Mouse (Mus musculus): ENCODE measurements around the gene Ebpl.

Ebpl gene

DNA sequence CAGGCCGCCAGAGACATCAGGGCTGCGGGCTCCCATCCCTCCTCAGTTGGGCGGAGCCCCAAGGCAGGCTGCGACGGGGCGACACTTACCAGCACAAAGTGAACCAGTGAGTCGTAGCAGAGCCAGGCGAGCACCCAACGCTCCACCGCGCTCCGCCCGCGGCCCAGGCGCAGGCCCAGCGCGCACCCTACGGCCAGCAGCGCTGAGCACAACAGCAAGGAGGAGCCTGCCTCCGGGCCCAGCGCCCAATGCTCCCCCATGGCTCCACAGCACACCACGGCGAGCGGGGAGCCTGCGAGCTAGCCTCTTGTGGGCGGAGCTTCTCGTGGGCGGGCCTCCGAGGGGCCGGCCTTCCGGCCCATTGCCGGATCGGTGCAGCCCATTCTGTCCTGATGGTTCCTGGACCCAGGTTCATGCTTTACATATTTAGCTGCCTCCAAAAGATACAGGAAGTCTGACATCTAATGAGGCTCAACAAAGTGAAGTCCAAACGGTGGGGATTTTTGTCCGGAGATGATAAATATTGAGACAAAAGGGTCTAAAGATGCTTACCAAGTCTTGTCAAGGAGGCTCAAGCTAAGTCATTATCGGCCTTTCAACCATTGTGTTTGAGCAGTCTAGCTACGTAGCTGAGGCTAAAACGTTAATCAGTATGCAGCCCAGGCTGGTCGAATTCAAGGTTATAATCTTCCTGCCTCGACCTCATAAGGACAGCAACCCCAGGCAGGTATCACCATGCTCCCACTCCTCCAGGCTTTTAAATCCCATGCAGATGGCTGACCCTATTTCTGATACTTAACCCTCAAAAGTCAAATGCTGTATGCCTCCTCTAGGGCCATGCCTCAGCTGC, at the start of gene Ebpl:
Gene Ebpl (minus strand): TSS at position 309 of the 850 bp plus-strand sequence.
- peak; percentile 89 to 92 for DNase-seq (ENCODE audit: low spot score in 2 of 2)

GRCm38 (mm10) chr14:61410020-61410419, 49.8 kb upstream of the Ebpl start:
- no peak for DNase-seq (ENCODE audit: low spot score in 2 of 2)

GRCm38 (mm10) chr14:61407055-61407454, 46.8 kb upstream of the Ebpl start:
- DNase-seq (ENCODE audit: low spot score in 2 of 2), result no peak

- DNase-seq (ENCODE audit: low spot score in 2 of 2), result no peak
Observed at GRCm38 (mm10) chr14:61405761-61406160, 45.5 kb upstream of the Ebpl start.

GRCm38 (mm10) chr14:61404941-61405340, 44.7 kb upstream of the Ebpl start:
- no peak for DNase-seq (ENCODE audit: low spot score in 2 of 2)

DNA sequence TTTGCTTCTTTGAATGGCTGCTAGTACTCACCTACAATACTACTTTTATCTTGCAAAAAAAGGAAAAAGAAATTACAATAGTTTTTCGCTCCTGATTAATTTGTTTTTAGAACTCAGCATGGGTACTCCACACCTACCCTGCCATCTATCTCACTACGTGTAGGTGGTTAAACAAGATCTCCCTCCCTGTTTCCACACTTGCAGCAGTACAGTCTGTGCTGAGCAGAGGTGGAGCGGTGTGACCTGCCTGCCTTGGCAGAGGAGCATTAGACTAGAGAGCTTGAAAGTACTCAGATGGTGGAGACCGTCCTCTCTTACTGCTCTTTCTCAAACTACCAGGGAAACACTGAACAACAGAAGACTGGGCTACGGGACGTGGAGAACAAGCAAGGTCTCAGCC, 34.5 kb upstream of the Ebpl start:
- no peak for DNase-seq (ENCODE audit: low spot score in 2 of 2)

GRCm38 (mm10) chr14:61390586-61390985, 30.3 kb upstream of the Ebpl start:
- no peak for DNase-seq (ENCODE audit: low spot score in 2 of 2)

GRCm38 (mm10) chr14:61367290-61367689, 7.1 kb upstream of the Ebpl start:
- no peak for DNase-seq (ENCODE audit: low spot score in 2 of 2)

DNA sequence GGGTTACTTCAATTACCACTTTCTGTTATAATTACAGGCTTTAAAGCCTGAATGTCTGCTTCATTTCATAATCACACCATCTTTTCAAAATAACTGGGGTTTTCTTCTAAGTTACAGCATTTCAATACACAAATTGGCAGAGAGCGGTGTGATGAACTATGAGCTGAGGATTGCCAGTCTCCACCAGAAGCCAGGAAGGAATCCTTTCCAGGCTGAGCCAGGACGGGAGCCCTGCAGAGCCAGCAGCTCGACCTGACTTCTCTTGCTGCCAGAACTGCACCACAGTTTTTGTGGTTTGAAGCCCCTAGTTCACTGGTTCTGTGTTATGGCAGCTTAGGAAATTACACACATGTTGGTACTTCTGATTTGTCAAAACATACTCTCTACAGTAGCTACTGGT, 4.4 kb upstream of the Ebpl start:
- DNase-seq (ENCODE audit: low spot score in 2 of 2), result no peak

GRCm38 (mm10) chr14:61363734-61364133, 3.5 kb upstream of the Ebpl start:
- DNase-seq (ENCODE audit: low spot score in 2 of 2), result no peak

DNA sequence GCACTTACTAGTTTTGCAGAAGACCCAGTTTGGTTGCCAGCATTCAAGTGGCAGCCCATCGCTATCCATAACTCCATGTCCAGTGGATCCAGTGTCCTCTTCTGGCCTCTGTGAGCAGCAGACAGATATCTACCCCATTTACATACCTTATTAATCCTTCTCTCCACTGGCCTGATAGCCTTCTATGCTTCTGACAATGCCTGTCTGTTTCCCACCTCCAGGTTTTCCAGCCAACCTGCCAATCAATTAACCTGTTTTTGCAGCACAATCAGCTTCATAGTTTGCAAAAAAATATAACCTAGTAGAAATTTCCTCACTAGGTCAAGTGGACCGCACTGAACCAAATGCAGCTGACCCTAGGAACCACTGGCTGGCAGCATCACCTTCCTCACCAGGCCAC, 2.0 kb upstream of the Ebpl start:
- DNase-seq (ENCODE audit: low spot score in 2 of 2), result no peak

DNA sequence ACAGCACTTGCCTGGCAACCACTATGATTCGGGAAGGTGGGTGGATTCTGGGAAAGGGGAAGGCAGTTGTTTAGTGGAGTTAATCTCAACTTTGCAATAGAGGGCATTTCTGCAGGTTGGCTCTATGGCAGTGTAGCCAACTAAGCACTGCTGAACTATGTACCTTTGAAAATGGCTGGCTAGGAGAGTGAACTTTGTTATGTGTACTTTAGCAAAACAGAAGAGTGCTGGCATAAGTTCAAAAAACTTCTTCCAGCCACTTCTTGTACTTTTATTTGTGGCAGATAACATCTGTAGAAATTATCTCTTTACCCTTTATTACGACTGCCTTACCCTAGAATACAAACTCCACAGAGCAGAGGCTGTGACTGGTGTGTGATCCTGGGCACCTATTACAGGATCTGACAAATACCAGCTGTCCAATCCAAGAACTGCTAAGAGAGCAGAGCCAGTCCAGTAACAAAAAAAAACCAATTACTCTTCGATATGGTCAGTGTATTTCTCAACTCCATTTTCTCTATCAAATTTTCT, 807 bp upstream of the Ebpl start:
- DNase-seq (ENCODE audit: low spot score in 2 of 2), result no peak

DNA sequence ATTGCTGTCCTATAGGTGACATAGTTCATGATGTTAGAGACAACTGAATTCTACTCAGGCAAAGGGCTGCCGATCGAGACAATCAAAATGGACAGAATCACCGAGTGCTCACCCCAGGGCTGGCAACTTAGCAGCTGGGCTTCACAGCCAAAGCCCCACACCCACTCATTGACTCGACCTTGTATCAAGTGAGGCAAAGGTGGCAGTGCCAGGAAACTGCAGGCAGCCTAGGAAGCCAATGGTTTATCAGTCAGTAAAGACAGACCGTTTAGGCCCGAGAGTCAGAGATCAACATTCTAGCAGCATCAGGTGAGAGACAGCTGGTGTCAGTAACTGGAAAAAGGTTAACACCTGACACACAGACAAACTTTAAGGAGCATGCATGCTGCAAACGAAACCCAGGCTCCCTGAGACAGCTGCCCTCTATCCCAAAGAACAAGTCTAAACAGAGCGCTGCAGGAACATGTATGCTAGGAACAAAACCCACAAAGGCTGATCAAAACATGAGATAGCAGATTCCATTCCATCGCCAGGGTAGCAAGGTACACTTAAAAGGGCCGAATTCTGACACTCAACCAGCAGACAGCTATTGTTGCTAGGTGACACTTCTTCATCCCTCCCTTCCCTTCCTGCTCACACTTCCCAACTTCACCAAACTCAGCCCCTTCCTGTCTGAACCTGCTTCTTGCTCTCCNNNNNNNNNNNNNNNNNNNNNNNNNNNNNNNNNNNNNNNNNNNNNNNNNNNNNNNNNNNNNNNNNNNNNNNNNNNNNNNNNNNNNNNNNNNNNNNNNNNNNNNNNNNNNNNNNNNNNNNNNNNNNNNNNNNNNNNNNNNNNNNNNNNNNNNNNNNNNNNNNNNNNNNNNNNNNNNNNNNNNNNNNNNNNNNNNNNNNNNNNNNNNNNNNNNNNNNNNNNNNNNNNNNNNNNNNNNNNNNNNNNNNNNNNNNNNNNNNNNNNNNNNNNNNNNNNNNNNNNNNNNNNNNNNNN, 5.7 kb downstream of the Ebpl start:
- DNase-seq (ENCODE audit: low spot score in 2 of 2), result no peak

- DNase-seq (ENCODE audit: low spot score in 2 of 2), result no peak
Observed at GRCm38 (mm10) chr14:61350808-61351207, 9.4 kb downstream of the Ebpl start.

DNA sequence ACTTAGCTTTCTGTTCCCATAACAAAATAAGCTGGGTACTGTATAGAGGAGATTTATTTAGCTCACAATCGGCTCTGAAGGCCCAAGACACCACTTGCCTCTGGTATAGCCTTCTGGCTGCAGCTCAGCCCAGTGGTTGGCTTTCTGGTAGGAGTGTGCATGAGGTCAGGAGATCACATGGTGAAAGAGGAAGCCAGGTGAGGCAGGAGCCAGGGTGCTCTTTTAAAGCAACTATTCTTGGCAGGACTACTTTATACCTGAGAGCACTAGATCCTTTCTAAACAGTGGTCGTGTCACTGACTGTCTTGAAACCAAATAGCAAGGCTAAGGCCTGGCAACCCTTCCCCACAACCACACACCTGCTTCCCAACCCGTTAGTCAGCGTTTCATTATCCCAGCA, 10.4 kb downstream of the Ebpl start:
- no peak for DNase-seq (ENCODE audit: low spot score in 2 of 2)

- DNase-seq (ENCODE audit: low spot score in 2 of 2), result no peak
Observed at GRCm38 (mm10) chr14:61346827-61347698, 13.2 kb downstream of the Ebpl start.

DNA sequence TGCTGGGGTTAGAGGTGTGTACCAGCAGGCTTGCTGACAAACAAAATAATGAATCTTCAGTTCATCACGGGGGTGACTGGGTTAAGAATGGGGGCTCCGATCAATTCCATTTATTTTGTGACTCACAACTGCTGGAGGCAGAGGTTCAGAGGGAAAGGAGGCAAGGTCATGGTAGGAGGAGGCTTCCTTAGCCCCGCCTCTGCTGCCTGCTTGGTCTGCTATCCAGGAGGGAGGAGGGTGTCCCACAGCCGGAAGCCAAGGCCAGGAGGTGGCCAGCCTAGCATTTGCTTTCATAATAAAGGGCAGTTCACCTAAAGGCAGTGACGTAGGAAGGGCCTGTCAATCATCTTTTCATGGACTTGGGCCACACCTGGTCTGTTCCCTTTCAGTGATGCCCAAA, 15.6 kb downstream of the Ebpl start:
- DNase-seq (ENCODE audit: low spot score in 2 of 2), result no peak

DNA sequence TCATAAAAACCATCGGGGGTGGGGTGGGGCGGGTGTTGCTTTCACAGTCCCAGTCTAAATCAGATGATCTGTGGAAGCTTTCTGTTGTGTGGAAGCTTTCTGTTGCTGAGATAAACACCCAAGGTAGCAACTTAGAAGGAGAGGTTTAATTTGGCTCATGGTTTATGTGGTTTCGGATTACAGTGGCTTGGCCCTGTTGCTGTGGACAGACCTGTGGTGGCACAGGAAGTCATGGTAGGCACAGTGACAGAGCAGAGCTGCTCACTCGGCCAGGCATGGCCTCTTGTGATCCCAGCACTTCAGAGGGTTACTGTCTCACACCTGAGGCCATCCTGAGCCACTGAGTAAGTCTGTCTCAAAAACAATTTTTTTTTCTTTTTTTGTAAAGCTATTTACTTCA, 20.9 kb downstream of the Ebpl start:
- DNase-seq (ENCODE audit: low spot score in 2 of 2), result no peak

DNA sequence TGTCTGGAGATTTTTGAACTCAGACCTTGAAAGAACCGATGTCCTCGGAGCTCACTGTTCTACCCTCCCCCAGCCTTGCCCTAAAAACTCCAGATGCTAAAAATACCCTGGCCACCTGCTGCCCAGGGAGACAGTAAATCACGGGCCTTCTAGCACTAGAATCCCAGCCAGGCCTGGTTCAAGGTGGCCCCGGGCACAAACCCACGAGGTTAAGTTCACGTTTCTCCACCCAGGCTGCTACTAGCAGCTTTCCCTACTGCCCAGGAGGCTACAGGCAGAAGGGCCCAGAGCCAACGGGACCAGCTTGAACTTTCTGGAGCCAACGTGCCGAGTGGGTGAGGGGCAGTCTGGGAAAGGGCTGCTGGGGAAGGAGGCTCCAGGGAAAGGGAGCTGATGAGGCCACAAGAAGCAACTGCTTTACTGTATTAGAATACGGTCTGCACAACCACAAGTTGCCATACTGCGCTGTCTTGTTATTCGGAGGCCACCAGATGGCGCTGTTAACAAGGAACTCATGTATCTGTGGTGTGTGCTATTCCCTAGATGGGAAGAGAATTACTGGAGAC, 29.2 kb downstream of the Ebpl start:
- peak; percentile 53 to 81 for DNase-seq (ENCODE audit: low spot score in 2 of 2)

GRCm38 (mm10) chr14:61330591-61330990, 29.6 kb downstream of the Ebpl start:
- DNase-seq (ENCODE audit: low spot score in 2 of 2), result no peak
